Mouse (Mus musculus): Measurements from ENCODE around the gene Pbx2.

Gene Pbx2

DNA sequence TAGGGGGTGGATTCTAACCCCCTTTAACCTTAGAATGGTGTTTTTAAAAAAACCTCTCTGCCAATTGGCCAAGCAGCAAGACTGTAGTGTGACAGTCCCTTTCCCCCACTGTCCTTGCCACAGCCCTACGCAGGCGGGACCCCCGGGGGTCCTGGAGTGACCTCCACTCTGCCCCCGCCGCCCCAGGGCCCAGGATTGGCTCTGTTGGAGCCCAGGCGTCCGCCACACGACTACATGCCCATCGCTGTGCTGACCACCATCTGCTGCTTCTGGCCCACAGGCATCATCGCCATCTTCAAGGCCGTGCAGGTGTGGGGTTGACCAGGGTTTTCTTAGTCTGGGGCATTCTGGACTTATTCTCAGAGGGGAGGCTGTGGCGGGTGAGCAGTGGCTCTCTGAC lies 40.6 kb downstream of the Pbx2 start:
- DNase-seq, result no peak

DNA sequence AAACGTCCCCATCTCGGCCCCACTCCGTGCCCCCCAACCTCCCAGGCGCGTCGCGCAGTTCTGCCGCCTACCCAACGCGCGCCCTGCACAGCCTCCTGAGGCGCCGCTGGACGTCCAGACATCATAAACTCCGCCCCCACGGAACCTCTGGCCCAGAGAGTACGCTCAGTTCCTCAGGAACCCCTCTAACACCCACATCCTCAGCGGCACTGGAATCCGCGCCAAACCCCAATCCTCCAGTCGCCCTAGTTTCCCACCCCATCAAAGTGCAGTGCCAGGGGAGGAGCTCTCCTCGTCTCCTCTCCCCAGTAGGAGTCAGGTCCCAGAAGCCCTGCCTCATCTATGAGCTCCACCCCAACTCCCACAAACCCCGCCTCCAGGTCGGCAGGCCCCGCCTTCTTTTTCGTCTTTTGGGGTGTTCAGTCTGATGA lies 41.2 kb downstream of the Pbx2 start:
- DNase-seq, result peak; percentile 87

DNA sequence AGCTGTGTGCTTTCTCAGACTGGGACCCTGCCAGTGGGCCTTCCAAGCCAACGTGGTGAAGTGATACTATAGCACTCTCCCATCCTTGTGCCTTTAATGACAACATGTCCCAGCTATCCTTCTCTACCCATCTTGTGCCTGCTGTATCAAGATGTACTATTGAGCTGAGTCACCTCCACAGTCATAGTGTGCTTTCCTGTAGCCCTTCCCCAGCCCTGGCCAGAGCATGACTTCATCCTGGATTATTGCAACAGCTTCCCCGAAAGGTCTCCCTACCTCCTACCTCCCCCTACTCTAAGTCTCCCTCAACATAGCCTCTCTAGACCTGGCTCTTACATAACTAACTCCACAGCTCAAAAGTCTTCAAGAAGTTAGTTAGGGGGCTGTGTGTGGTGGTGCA lies 44.6 kb downstream of the Pbx2 start:
- no peak for DNase-seq

DNA sequence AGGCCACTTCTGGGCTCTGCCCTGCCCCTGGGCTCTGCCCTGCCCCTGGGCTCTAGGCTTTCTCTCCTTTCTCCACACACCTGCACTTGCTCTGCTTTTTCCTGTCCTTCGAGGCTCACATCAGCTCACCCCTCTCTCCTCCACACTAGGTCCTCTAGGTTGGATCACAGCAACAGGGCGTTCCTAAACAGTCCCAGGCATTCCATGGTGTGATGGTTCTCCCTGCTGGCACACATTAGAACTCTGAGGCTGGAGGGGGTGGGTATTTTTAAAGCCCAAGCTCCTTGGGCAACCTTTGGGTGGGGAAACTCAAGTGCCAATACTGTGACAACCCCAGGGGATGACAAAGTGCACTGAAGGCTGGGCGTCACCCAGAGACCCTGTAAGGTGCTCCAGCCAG lies 46.4 kb downstream of the Pbx2 start:
- no peak for DNase-seq

DNA sequence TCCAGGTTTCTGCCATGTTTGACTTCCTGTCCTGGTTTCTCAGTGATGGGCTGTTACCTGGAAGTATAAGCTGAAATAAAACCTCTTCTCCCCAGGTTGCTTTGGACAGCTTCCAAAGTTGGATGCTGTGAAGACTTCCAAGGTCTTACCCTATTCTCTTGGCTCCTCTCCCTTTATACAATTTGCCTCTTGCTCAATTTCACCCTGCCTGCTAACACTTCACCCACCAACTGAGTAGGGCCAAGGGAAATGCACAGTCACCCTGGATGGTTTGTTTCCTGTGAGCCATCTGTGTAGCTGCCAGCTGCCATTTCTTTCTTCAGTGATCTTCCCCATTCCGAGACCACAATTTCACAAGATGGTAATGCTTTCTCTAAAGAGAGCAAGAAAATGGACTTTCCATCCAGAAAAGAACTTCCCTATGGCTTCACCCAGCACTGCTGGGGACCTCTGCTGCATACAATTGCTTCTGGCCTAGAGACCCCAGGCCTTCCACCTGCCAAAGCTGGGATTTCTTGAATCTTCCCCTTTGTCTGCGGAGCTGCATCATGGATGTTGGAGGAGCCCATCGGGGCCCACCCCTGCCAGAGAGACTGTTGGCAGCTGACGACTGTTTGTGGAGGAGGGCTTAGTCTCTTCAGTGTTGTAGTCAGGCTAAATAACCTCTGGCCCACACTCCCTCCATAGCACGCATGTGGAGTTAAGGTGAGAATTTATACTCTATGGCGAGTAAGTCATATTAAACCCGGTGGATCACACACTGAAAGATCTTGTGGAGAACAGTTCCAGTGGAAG lies 48.6 kb downstream of the Pbx2 start:
- DNase-seq, result no peak

DNA sequence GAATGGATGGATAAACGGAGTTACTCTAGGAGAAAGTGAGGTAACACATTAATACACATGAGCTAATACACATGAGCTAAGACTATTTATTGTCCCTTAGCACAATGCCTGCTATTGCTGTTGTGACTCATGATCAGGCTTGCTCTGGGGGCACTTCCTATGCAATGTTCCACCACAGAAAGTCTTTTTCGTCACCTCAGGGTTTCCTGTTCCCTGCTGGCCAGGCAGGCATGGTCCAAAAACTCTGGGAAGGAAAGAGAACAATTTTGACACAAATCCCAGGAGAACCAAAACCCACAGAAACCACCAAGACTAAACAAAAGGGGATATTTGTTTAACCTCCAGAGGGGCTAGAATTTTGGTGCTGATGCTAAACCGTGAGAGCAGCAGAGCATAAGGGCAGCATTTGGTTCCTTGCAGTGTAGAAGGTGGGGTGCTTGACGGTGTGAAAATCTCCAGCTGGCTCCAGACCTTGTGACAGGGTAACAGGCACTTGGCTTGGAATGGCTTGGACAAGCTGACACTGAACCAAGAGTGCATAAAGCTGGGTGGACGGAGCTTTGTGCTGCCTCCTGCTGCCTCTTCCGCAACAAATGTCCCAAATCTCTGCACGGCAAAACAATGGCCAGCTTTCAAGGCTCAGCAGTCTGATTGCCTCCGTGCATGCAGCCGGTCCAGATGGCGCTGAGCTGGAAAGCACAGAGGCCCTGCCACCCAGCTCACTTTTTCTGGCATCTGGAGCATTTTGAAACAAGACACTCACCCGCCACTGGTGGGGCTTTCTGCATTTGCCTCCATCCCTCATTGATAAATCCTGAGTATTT lies 49.9 kb downstream of the Pbx2 start:
- DNase-seq, result peak; percentile 65

DNA sequence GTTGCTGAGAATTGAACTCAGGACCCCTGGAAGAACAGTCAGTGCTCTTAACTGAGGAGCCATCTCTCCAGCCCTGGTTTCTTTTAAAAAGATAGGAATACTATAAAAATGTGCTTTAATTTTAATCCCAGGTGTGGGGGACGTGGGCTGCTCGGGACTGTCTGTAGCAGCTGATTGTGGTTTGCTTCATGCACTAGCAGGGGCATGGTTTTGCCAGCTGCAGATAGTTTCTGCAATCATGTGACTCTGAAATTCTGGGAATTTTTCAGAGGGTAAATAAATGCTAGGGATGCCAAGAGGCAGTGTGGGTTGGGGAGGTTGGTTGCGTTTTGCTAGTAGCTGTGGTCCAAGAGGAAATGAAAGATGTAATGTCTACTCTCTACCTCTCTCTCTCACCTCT lies 50.9 kb downstream of the Pbx2 start:
- DNase-seq, result no peak

DNA sequence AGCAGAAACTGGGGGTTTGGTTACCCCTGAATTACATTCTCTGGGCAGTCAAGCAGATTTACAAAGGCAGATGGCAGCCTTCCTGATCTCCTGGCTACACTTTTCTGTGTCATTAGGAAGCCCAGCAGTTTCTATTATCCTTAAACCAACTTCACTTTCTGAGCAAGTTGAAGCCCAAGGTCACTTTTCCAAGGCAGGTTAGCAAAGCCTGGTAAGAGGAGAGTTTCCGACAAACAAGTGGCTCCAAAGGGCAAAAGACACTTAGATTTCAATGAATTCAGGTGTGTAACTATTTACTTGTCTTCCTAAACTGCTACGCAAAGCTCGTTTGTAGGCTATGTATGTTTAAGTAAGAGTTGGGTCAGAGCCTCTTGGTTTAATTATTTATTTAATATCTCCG lies 52.3 kb downstream of the Pbx2 start:
- DNase-seq, result no peak

DNA sequence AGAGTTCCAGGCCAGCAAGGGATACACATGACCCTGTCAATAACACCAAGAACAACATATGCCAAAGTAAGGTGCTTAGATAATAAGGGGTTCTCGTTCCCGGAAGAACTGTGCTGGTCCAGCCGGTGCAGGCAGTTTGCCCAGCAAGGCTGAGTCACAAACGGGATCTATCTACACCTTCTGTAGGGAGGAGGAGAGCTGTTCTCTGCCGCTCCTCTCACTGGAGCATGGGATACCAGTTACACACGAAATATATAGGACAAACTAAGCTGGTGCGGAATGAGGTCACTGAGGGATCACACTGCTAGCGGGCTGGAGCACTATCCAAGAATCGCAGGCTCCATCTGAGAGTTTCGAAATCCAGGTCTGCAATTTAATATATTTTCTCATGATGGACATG lies 52.9 kb downstream of the Pbx2 start:
- DNase-seq, result no peak

DNA sequence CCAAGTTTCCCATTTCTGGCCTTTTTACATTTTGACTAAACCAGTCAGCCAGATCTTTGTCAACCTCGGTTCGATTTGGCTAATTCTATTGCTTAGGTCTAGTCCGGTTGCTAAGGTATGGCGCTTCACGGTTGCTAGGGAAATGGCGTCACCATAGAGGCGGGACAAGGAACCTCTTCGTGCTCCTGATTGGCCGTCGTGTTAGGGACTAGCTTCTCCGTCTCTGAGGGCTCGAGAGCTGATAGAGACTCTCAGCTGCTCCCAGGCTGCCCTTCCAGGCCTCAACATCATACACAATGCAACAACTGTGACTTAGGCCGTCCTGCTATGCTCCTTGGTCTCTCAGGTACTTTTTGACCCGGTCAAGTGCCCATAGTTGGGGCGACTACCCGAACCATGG lies 53.5 kb downstream of the Pbx2 start, which contains the start of gene Fkbpl:
Gene Fkbpl, plus strand, starts transcription at position 157 of the 400 bp plus-strand sequence.
- peak; percentile 97 for DNase-seq

DNA sequence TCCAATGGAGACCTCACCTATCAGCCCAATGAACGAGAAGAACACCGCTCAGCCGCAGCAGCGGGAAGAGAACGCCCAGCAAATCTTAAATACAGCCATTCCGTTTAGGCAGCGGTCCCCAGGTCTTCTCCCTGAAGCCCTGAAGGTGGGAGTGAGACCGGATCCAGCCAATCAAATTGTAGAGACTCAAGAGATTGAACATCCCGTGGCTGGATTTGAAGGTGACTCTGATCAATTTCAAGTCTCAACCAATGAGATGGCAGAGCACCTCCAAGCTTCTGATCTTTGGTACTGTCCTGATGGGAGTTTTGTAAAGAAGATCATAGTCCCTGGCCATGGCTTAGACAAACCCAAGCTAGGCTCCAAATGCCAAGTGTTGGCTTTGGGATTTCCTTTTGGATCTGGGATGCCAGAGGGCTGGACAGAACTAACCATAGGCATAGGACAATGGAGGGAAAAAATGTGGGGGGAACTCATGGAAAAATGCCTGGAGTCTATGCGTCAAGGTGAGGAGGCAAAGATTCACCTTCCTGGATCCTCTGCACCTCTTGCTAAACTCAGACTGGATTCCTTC lies 54.3 kb downstream of the Pbx2 start:
- no peak for DNase-seq

DNA sequence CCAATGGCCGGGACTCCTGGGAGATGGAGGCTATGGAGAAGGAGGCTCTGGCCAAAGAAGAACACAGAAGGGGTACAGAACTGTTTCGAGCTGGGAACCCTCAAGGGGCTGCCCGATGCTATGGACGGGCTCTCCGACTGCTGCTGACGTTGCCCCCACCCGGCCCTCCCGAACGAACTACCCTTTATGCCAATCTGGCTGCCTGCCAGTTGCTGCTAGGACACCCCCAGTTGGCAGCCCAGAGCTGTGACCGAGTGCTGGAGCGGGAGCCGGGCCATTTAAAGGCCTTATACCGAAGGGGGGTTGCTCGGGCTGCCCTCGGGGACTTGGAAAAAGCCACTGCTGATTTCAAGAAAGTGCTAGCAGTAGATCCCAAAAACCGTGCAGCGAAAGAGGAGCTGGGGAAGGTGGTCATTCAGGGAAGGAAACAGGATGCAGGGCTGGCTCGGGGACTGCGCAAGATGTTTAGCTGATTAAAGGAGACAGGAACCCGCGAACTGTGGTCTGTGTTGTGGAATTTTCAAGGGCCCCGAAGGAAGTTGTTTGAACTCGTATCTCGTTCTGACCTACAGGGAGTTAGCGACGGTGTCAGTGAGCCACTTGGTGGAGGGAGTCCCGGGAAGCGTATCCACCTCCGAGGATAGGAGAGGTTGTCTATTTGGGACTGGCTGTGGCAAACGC lies 54.9 kb downstream of the Pbx2 start:
- peak; percentile 46 for DNase-seq

Data from kidney, postnatal 10 days (tissue).